Mouse (Mus musculus) megakaryocyte, embryonic 14.5 days (primary cell): ENCODE results near the gene Haus8.

Experiments
- FLI1 ChIP-seq: IDR thresholded peaks from 2 replicates; pipeline ENCODE4 v1.6.1; 2012; ENCODE audit warnings: low read length, inconsistent platforms, mixed read lengths
- GATA1 ChIP-seq: IDR thresholded peaks from 3 replicates; pipeline ENCODE4 v1.6.1; 2012; ENCODE audit warnings: mixed read lengths, low read length, inconsistent platforms, borderline replicate concordance

GRCm38 (mm10) chr8:71302788-71303187, 30.1 kb upstream of the Haus8 start:
- TF ChIP-seq GATA1 (no peak), FLI1 (no peak)
